Mouse (Mus musculus) heart, postnatal 0 days (tissue): ENCODE results near the gene Acsm4.

ENCODE experiments used
- CTCF ChIP-seq: IDR thresholded peaks from 2 replicates; pipeline ENCODE4 v1.5.1; 2016; ENCODE audit warnings: antibody characterized with exemption, control low read depth, low read depth
- EP300 ChIP-seq: IDR thresholded peaks from 2 replicates; pipeline ENCODE4 v1.6.1; 2016; ENCODE audit warnings: antibody characterized with exemption, low read depth

DNA sequence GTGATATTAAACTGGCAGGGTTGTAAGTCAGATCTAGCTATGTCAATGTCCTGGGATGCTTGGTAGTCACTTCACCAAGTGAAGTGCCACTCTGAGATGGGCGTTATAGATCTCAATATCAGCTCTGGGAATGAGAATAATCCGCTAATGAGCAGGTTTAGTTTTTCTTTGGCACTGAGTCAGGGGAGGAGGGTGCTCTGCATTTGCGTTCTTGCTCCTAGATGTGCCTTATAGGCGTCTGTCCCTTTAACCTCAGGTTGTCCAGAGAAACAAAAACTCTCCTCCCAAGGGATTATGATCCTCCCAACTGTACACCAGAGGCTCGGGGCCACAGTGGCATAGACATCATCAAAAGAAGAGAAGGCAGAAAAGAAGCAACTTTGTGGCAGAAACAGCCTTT lies at the start of gene Acsm4:
- TF ChIP-seq CTCF (no peak), EP300 (no peak)
